Mouse (Mus musculus) lung, embryonic 14.5 days (tissue): Measurements from ENCODE around the gene Ilk. TPM values are rescaled to one million over a fixed set of nuclear protein-coding genes. Genes with fewer than 3 reads are reported as not detected.
A peak's percentile ranks its signal among the peaks of the same experiment; 100 is the strongest.

Experiments used
- ATAC-seq: fragments of 200-750 bp; cut with Nextera tagmentation; 2 replicates; pipeline ENCODE4 v1.8.0; 2017; ENCODE audit warnings: mild to moderate bottlenecking, moderate TSS enrichment, moderate library complexity; ENCODE audit not compliant: insufficient read depth
- DNase-seq: peaks from one replicate; pipeline ENCODE4 v3.0.0-alpha.2; 2015
- H3K27ac ChIP-seq: fragments of 300-500 bp; sonication (generic); 2 replicates; pipeline ENCODE4 v1.5.1; 2014; ENCODE audit warnings: low read depth, mild to moderate bottlenecking, moderate library complexity
- H3K27me3 ChIP-seq: fragments of 300-500 bp; sonication (generic); 2 replicates; pipeline ENCODE4 v1.6.1; 2014; ENCODE audit warnings: low read length, control low read depth; ENCODE audit not compliant: insufficient read depth
- H3K36me3 ChIP-seq: fragments of 300-500 bp; sonication (generic); 2 replicates; pipeline ENCODE4 v1.6.1; 2014; ENCODE audit warnings: control low read depth; ENCODE audit not compliant: insufficient read depth
- H3K4me1 ChIP-seq: fragments of 300-500 bp; sonication (generic); 2 replicates; pipeline ENCODE4 v1.6.1; 2014; ENCODE audit warnings: antibody characterized with exemption, control low read depth; ENCODE audit not compliant: insufficient read depth
- H3K4me2 ChIP-seq: fragments of 300-500 bp; sonication (generic); 2 replicates; pipeline ENCODE4 v1.6.1; 2014; ENCODE audit warnings: mild to moderate bottlenecking
- H3K4me3 ChIP-seq: fragments of 300-500 bp; sonication (generic); 2 replicates; pipeline ENCODE4 v1.5.1; 2014; ENCODE audit warnings: low read depth, low read length
- H3K9ac ChIP-seq: fragments of 300-500 bp; sonication (generic); 2 replicates; pipeline ENCODE4 v1.6.1; 2014
- H3K9me3 ChIP-seq: fragments of 300-500 bp; sonication (generic); 2 replicates; pipeline ENCODE4 v1.6.1; 2016; ENCODE audit warnings: low read depth, low read length, control low read depth
- CTCF ChIP-seq: IDR thresholded peaks from 2 replicates; pipeline ENCODE4 v1.5.1; 2016; ENCODE audit warnings: antibody characterized with exemption, low read depth
- WGBS: fragments of 180-500 bp; shearing (Covaris S2); extraction: QIAGEN DNeasy Blood & Tissue Kit; methylation state at CpG from one replicate; pipeline ENCODE4 v1.1.7; 2014; 5-methylcytosine and 5-hydroxymethylcytosine counted together
- polyA plus RNA-seq: library from polyadenylated mRNA; unstranded; fragments of >200 nt; fragmentation: Nextera tagmentation; extraction: Ambion mirVana; gene quantifications from 2 replicates; pipeline ENCODE4 v1.2.1, GENCODE M21; 2014

Gene Ilk
- polyA plus RNA-seq, 1 experiment from 2014 or later = 372 TPM

DNA sequence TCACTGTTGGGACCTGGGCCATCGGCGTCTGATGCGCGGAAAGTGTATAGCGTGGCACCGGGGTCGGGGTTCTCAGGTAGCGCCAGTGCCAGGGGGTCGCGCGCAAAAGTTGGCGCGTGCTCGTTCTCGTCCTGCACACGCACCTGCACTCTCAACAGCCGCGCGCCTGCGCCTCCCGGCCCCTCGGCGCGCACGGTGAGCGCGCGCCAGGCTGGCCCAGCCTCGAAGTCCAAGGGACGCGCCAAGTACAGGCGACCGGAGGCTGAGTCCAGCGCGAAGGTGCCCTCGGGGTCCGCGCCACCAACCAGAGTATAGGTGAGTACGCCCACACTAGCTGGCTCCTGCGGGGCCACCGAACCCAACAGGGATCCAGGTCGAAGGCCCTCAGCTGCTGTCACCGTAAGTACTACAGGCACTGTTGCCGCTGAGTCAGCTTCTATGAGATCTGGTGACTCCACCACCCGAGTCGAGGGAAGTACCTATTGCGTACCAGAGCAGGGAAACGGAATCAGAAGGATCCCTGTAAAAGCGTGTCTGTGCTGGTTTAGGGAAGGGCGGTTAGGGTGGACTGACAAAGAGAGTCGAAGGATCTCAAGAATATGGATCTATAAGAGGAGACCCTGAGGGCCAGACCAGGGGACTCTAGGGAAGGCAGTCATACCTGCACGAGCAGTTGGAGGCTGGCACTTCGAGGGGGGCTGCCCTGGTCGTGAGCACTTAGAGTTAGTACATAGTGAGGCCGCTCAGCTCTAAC lies 26.3 kb downstream of the Ilk start:
- no peak overlapping the region for H3K27ac ChIP-seq
- H3K9ac ChIP-seq = no peak overlapping the region
- WGBS = 48% methylated on average over 55 of the region's 55 CpGs
- H3K4me2 ChIP-seq = peak overlapping the region; percentile 44
- no peak for DNase-seq
- peak; percentile 18 for ATAC-seq
- H3K27me3 ChIP-seq = no peaks in the 10 kb centered on the region
- no peaks in the 10 kb centered on the region for H3K9me3 ChIP-seq
- no peaks in the 10 kb centered on the region for H3K4me1 ChIP-seq
- H3K4me3 ChIP-seq = no peak overlapping the region; the same call in 1 of the 2 replicates
- TF ChIP-seq CTCF = no peak
- peaks cover 87% of the 10 kb centered on the region for H3K36me3 ChIP-seq

DNA sequence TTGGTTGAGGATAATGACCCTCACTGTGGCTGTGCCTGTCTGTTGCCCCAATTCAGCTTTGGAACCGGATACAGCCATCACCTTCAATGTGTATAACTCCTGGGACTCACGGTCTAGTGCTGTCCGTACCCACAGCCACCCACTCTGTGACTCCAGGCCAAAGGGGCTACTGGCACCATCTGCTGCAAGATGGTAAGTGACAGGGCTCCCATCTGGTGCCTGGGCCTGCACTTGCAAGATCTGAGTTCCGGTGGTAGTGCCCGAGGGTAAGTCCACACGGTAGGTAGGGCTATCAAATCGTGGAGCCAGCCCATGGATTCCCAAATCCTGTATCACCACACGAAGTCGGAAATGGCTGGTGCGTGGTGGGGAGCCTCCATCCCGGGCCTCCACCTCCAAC lies 27.9 kb downstream of the Ilk start:
- H3K27me3 ChIP-seq = no peaks in the 10 kb centered on the region
- H3K4me3 ChIP-seq = no peak overlapping the region
- no peak for ATAC-seq
- H3K4me2 ChIP-seq = no peak overlapping the region
- no peak overlapping the region for H3K9ac ChIP-seq
- H3K4me1 ChIP-seq = no peaks in the 10 kb centered on the region
- TF ChIP-seq CTCF = no peak
- 91% methylated on average over 11 of the region's 11 CpGs for WGBS
- no peaks in the 10 kb centered on the region for H3K9me3 ChIP-seq
- no peak overlapping the region for H3K27ac ChIP-seq
- H3K36me3 ChIP-seq = peaks cover 81% of the 10 kb centered on the region
- no peak for DNase-seq

DNA sequence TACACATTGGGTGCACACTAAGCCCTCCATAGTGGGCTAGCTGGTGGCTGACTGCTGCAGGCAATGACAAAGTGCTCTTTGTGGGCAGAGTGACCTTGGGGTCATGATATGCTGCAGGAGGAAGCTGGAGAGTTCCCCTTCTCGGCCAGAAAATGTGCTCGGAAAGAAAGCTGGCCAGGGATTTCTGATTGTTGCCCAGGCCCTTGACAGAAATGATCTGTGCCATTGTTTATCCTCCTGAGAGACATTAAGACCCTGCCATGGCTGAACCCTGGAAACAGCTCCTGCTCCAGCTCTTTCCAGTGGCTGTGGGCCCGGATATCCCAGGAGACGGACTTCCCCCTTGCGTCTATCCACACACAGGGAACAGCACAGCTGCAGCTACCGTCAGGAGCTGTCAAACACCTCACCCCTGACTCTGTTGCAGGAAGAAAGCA lies 31.4 kb downstream of the Ilk start:
- WGBS = 17% methylated on average over 6 of the region's 6 CpGs
- H3K4me3 ChIP-seq = no peak overlapping the region
- no peak overlapping the region for H3K9ac ChIP-seq
- H3K27me3 ChIP-seq = no peaks in the 10 kb centered on the region
- ATAC-seq (no peak), DNase-seq (peak; percentile 51)
- H3K27ac ChIP-seq = peak overlapping the region; percentile 32; the same call in 1 of the 2 replicates
- no peaks in the 10 kb centered on the region for H3K4me1 ChIP-seq
- no peak for TF ChIP-seq CTCF
- H3K4me2 ChIP-seq = 0 out of 2 replicates have a peak overlapping the region, but pooled peaks have one; percentile 8
- H3K36me3 ChIP-seq = peaks cover 93% of the 10 kb centered on the region
- H3K9me3 ChIP-seq = no peaks in the 10 kb centered on the region

DNA sequence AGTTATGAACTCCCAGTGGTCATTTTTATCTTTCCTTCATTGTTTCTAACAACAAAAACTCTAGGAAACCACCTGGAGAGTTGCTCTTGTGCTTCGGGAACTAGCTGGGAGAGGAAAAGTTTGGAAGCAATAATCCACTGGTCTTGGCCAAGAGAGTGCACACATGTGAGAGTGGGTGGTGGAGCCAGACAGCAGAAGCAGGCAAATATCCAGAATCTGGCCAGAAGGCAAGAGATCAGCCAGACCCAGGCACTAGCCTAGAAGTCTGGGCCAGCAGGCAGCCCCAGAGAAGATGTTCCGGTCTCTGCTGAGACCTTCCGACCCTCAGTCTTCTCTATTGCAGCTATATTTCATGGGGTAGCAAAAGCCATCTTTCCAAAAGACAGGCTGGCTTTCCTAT lies 33.6 kb downstream of the Ilk start:
- H3K9ac ChIP-seq = no peak overlapping the region
- DNase-seq = no peak
- no peak for TF ChIP-seq CTCF
- WGBS = 87% methylated on average over 3 of the region's 3 CpGs
- no peaks in the 10 kb centered on the region for H3K27me3 ChIP-seq
- H3K9me3 ChIP-seq = no peaks in the 10 kb centered on the region
- H3K36me3 ChIP-seq = peaks cover 75% of the 10 kb centered on the region
- H3K27ac ChIP-seq = no peak overlapping the region
- H3K4me3 ChIP-seq = no peak overlapping the region
- no peak overlapping the region for H3K4me2 ChIP-seq
- 0 out of 2 replicates have a peak, but pooled peaks cover 3% of the 10 kb centered on the region for H3K4me1 ChIP-seq
- ATAC-seq = no peak

DNA sequence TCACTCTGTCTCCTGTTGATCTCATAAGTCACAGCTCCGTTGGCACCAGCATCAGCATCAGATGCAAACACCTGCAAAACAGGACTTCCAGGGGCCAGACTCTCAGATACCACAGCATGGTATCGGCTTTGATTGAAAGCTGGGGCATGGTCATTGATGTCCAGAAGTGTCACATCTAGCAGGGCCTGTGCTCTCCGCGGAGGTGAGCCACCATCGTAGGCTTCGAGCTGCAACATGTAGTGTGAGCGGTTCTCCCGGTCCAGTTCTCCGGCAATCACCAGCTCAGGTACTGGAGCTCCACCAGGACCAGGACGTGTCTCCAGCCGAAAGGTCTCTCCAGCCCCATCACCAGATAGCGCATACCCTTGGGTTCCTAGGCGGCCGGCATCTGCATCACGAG lies 35.9 kb downstream of the Ilk start:
- ATAC-seq (no peak), DNase-seq (no peak)
- Histone ChIP-seq H3K9ac (no peak overlapping the region), H3K4me2 (no peak overlapping the region), H3K9me3 (no peaks in the 10 kb centered on the region), H3K27ac (no peak overlapping the region), H3K4me1 (0 out of 2 replicates have a peak, but pooled peaks cover 7% of the 10 kb centered on the region), H3K4me3 (no peak overlapping the region), H3K27me3 (no peaks in the 10 kb centered on the region), H3K36me3 (peaks cover 60% of the 10 kb centered on the region)
- WGBS = 95% methylated on average over 15 of the region's 15 CpGs
- no peak for TF ChIP-seq CTCF

DNA sequence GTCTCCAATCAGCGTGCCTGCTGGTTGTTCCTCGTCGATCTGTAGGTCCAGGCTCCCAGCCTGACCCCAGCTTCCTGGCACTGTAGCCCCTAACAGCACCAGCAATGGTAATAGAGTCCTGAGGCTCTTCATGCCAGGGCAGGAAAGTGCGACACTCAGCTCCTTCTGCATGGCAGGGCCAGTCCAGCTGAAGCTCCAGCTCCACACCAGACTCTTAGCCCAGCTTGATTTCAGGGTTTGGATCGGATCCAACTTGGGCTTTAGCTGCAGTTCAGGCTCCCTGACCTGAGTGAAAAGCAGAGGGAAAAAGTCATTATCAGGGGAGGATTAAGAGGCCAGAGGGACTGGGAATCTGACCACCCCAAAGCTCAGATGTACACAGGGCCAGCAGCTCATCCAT lies 36.6 kb downstream of the Ilk start:
- Histone ChIP-seq H3K4me3 (no peak overlapping the region), H3K27ac (0 out of 2 replicates have a peak overlapping the region, but pooled peaks have one; percentile 7), H3K4me1 (0 out of 2 replicates have a peak, but pooled peaks cover 10% of the 10 kb centered on the region), H3K9ac (no peak overlapping the region), H3K4me2 (no peak overlapping the region), H3K27me3 (no peaks in the 10 kb centered on the region), H3K36me3 (peaks cover 52% of the 10 kb centered on the region), H3K9me3 (no peaks in the 10 kb centered on the region)
- 72% methylated on average over 5 of the region's 5 CpGs for WGBS
- no peak for TF ChIP-seq CTCF
- ATAC-seq (no peak), DNase-seq (peak; percentile 69)

DNA sequence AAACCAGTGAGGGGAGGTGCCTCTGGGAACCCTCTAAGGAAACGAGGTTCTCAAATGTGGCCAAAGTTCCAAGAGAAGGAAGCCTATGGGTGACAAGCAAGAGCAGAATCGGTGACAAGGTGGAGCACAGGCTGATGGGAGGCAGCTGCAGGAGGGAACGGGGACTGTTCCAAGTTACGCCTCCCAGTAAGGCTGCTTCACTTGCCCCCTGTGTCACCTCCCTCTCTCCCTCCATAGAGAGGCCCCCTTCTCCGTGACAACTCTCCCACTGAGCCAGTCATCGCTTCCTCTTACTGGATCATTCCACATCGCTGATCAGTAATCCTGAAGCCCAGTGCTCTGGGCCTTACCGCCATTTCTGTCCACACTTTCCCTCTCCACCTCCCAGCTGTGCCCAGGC lies 38.3 kb downstream of the Ilk start:
- no peak overlapping the region for H3K4me3 ChIP-seq
- ATAC-seq = peak; percentile 26
- H3K4me2 ChIP-seq = peak overlapping the region; percentile 18; the same call in 1 of the 2 replicates
- H3K27ac ChIP-seq = peak overlapping the region; percentile 60; the same call in 1 of the 2 replicates
- H3K9me3 ChIP-seq = no peaks in the 10 kb centered on the region
- H3K27me3 ChIP-seq = no peaks in the 10 kb centered on the region
- WGBS = 46% methylated on average over 8 of the region's 8 CpGs
- H3K9ac ChIP-seq = no peak overlapping the region
- H3K36me3 ChIP-seq = peaks cover 44% of the 10 kb centered on the region
- DNase-seq = peak; percentile 71
- no peak for TF ChIP-seq CTCF
- 0 out of 2 replicates have a peak, but pooled peaks cover 15% of the 10 kb centered on the region for H3K4me1 ChIP-seq
